Mouse (Mus musculus) layer of hippocampus, adult 8-10 months (tissue): Measurements from ENCODE around the gene Nol9. TPM values are rescaled to one million over a fixed set of nuclear protein-coding genes. Genes with fewer than 3 reads are reported as not detected.
A peak's percentile ranks its signal among the peaks of the same experiment; 100 is the strongest.

Experiments used
- DNase-seq, 2 experiments: peaks; one replicate each; pipeline ENCODE4 v3.0.0; 2022; ENCODE audit warnings: low spot score in 2 of 2
- total RNA-seq, 4 experiments: library from RNA; stranded (reverse); gene quantifications; 2 replicates each; pipeline ENCODE4 v1.2.4; 2022

Gene Nol9
- total RNA-seq, 4 experiments from 2014 or later = 18.3 to 21.0 (median 19.9) TPM

DNA sequence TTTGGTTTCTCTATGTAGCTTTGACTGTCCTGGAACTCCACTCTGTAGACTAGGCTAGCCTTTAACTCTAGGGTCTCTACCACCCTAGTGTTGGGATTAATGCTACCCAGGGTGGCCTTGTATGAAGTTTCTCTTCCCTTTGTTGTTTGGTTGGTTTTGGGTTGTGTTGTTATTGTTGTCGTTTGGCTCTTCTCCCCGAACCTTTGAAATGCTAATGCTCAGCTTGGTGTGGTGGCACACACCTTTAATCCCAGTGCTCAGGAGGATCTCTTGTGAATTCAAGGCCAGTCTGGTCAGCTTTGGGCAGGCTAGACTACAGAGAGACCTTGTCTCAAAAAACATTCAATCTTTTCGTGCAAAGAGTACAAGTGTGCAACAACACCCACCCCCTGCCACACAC, 4.0 kb downstream of the Nol9 start:
- DNase-seq = no peak

GRCm38 (mm10) chr4:152044609-152045008, 5.5 kb downstream of the Nol9 start:
- no peak for DNase-seq

- DNase-seq = no peak
Measured at GRCm38 (mm10) chr4:152062390-152063110, 23.4 kb downstream of the Nol9 start.

GRCm38 (mm10) chr4:152067280-152067679, 28.2 kb downstream of the Nol9 start:
- no peak for DNase-seq

GRCm38 (mm10) chr4:152068166-152068724, 29.1 kb downstream of the Nol9 start:
- no peak for DNase-seq

DNA sequence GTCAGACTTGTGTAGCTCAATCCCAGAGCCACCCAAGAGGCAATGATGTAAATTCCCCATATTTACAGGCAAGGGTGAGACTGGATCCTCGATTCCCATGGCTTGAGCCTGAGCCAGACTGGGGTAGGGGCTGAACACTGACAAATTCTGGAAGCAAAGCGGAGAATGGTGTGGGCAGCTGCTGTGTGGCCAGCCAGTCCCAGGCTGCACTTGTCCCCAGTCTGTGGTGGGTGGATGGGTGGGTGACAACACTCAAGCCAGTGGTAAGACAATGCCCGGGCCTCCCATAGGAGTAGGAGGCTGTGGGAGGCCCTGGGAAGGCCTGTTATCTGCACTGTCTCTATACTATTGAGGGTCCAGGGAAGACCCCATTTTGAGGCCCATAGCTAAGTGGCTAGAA, 30.1 kb downstream of the Nol9 start:
- DNase-seq = no peak

DNA sequence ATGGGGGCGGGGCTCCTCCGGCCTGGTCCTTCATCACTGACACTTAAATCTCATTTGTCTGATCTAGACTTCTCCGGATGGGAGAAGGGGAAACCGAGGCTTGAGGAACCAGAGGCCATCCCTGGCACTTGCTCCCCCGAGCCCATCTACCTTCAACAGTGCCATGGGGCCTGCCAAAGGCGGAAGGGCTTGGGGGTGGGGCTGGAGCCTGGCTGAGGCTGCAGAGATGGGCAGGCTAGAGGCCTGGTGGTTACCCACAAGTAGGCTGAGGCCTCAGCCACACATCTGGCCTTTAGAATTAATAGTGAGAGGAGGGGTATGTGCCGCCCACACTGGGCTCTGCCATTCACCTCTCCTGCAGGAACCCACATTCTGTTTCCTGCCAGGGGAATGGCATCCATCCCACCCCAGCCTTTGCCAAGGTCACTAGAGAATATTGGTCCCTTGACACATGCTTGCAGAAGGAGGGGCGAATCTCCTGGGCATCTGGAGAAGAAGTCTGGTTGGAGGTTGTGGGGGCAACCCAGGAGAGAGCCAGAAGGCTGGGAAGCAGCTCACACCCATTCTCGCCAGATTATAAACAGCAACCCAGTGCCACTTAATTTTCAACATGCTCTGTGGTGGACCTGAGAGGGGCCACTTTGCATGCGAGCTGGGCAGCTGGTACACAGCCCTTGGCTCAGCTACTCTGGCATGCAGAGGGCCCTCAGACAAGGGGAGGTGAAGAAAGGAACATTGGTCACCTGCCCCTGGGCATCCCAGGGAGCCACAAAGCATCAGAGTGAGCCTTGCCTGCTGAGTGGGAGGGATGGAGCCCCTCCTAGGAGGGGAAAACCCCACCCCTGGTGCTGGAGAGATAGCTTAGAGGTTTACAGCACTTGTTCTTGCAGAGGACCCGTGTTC, 31.6 kb downstream of the Nol9 start:
- no peak for DNase-seq

GRCm38 (mm10) chr4:152072121-152072601, 33.0 kb downstream of the Nol9 start, which contains the start of gene Plekhg5:
Gene Plekhg5 (plus strand): TSS chr4:152072498.
- no peak for DNase-seq

GRCm38 (mm10) chr4:152072655-152073054, 33.5 kb downstream of the Nol9 start:
- DNase-seq = no peak

- no peak for DNase-seq
Measured at GRCm38 (mm10) chr4:152073715-152074114, 34.6 kb downstream of the Nol9 start.

- no peak for DNase-seq
Measured at GRCm38 (mm10) chr4:152074548-152074947, 35.4 kb downstream of the Nol9 start.

DNA sequence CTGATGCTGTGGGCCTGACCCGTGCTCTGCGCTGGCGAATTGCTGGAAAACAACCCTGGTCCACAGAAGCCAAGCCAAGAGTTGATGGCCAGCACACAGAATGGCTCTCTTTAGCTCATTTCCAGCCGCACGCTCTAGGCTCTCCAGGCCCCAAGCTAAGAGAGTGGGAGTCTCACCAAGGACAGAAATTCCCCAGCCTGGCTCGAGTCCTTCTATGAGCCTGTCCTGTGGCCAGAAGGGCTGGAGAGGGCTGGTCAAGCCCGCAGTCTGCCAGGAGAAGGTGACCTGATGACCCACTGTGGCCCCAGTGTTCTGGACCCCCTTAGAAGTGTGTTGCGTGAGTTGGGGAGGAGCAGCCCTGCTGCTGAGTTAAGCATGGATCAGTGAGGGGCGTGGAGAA, 38.1 kb downstream of the Nol9 start:
- no peak for DNase-seq

DNA sequence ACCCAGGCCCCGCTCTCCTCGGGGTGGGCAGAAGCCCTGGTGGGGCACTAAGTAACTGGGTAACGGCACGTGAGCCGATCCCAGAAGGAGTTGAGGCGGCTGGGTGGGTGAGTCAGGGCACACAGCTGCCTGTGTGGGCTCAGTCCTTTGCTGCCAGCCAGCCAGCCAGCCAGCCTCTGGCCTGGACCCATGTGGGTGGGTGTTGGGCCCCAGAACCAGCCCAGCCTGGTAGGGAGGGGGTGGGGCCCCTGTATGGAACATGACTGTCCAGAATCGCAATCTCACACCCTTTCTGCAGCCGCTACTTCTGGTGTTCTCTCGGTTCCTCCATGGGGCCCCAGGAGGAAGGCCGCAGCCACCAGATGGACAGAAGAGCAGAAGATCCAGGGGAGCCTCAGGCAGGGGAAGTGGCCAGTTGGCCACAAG, 39.0 kb downstream of the Nol9 start:
- DNase-seq = no peak

- no peak for DNase-seq
Measured at GRCm38 (mm10) chr4:152079261-152079660, 40.1 kb downstream of the Nol9 start.

GRCm38 (mm10) chr4:152079931-152080330, 40.8 kb downstream of the Nol9 start:
- no peak for DNase-seq

DNA sequence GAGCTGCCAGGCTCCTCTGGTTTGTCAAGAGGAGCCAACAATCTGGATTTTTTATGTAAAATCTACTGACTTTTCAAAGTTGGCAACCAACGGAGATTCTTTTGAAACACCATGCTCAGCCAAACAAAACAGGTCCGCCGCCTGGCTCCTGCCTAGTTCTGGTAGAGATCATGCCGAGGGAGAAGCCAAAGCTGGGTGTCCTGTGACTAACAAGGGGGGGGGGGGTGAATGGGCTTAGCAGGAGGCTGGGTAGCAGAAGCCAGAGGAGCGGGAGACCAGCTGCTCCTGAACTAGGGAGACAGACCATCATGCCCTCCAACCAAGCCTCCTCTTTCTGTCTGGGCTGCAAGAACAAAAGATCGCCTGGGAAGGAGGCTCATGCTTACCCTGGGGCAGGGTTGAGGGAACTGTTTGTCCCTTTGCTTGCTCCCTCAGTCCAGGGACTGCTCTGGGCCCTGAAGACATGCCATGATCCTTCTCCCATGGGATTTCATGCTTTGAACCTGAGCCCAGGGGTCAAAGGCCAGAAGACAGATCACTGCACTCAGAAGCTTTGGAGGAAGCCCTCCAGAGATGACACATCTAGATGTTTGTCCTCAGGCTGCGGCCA, 44.6 kb downstream of the Nol9 start:
- no peak for DNase-seq

GRCm38 (mm10) chr4:152084616-152085015, 45.5 kb downstream of the Nol9 start:
- DNase-seq = no peak

DNA sequence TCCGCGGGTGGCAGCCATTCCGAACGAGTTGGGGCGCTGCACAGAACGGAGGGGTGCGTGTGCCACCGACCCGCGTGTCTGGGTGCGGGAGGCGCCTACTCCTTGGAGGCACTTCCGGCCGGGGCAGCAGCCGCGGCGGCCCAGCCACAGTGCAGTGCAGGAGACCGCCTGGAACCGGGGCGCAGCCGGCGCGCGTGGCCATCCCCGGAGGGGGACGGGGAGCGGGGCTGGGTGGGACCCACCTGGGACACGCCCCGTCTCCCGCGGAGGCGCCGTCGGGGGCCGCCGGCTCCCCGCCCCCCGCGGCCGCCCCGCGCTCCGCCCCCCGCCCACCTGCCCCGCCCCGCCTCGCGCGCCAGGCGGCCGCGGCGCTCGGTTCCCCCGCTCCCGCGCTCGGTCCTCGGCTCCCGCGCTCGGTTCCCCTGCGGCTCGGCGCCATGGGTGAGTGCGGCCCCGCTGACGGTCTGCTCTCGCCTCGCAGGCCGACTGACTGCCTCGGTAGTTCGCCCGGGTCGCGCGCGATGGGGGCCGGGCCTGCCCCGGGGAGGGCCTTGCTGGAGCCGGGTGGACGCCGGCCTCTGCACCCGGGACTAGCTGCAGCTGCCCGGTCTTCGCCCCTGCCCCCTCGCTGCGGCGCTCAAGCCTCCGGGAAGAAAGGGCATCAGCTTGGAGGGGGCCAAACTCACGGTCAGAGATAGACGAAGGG, 47.5 kb downstream of the Nol9 start:
- no peak for DNase-seq

DNA sequence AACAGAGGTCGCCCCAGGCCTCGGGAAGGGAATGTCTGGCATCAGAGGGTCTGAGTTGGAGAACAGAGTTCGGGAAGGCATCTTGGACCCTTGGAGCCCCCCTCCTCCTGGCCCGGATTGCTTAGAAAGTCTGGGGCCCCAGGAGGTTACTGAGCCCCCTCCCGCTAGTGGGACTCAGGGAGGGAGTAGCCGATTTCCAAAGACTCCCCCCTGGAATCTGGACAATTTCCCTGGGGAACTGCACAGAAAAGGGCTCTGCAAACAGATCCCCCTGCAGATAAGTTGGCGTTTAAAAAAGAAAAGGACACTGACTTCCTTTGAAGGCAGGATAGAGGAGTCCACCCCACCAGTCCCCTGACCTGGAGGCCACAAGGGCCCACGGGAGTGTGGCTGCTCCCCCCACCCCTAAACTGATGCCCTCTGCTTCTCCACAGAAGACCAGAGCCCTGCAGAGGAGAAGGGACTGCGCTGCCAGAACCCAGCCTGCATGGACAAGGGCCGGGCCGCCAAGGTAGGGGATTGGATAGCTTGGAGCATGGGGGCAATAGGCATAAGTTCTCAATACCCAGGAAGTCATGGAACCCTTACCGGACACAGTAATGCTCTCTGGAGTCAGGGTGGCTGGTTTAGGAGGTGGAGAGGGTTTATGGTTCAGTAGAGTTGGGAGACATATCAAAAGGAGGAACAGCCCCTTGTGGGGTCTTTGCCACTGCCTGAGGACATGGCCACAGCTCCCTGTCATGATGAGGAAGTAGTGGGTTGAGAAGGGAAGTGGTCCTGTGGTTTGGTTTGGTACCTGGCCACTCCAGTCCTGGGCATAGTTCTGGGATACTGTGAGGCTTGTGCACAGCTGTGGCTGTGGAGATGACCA, 48.3 kb downstream of the Nol9 start:
- no peak for DNase-seq

GRCm38 (mm10) chr4:152088133-152088532, 49.0 kb downstream of the Nol9 start:
- DNase-seq = peak in 1 of 2 experiments; percentile 64
